Mouse (Mus musculus): ENCODE results near the gene Sh2d7. TPM values are rescaled to one million over a fixed set of nuclear protein-coding genes. Genes with fewer than 3 reads are reported as not detected.

The Sh2d7 gene
- polyA plus RNA-seq (2012; rRNA removed): 0.10 and 0.15 TPM in 2 replicates

DNA sequence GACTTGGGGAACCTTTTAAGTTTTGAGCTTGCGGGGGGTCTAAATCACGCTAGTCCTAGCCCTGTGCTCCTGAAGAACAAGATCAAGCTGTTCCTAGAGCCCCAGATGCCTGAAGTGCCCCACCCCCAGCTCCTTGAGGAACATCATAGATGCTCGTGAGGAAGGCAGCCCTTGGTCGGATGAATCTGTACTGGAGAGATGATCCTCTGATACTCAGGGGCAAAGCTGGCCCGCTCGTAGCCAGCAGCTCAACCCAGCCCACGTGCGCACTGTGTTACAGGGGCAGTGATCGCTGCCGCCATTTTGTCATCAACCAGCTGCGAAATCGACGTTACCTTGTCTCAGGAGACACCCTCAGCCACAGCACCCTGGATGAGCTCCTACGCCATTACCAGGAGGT is at the start of gene Sh2d7:
TSS of gene Sh2d7 (plus strand) at position 301 of the 400 bp plus-strand sequence.

DNA sequence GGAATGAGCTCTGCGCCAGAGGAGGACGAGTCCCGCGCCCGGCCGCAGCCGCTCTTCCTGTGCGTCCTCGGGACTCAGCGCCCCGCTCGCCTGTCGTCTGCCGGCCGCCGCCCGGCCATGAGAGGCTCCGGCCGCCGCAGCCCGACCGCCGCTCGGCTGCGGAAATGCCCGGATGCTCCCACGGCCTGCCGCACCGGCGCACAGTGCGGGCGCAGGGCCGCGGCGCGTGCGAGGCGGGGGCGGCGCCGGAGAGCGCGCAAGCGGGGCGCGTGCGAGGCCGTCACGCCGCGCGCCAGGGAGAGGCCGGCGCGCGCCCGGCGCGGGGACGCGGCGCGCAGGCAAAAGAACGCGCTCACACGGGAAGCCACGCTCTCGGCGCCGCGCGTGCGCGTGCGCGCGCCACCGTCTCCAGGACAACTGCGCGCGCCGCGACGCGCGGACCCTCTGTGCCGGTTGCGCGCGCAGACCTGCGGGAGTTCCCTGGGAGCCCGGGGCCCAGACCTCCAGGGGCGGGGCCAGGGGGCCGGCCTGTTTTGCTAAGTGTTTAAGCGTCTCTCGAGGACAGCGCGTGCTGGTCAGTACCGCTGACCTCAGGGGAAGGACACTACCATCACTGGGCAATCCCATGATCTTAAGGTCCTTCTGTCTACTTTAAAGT is 37.2 kb upstream of the Sh2d7 start, which contains the start of gene Dmxl2:
TSS of gene Dmxl2 (minus strand) at position 174 of the 658 bp plus-strand sequence.

DNA sequence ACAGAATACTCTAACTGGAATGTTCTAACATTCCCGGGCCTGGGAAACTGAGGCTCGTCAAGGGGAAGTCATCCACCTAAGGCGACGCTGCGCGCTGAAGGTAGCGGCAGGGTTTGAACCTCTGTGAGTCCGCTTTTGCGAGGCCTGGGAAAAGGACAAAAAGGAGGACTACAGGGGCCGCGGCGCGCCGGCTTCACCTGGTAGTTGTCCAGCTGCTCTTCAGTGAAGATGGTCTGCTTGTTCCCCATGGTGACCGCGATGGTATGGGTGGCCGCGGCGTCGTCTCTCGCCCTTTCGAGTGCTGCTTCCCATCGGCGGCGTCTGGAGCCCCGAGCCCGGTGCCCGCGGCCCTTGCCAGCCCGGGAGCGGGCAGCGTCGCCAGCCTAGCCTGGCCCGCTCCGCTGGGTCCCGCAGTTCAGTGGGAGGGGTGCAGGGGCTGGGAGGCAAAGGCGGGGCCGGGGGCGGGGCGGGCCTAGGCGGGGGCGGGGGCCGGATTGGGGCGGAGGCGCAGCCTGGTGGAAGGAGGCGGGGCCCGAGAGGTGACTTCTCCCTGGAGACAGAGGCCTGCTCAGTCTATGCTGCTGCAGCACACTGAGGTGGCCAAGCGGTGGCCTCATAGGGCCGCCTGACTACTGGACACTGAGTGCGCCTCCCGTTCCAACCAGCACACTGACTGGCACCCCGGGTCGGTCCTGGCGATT is 21.1 kb downstream of the Sh2d7 start, which contains the start of gene Cib2:
TSS of gene Cib2 (minus strand) at position 448 of the 701 bp plus-strand sequence.

DNA sequence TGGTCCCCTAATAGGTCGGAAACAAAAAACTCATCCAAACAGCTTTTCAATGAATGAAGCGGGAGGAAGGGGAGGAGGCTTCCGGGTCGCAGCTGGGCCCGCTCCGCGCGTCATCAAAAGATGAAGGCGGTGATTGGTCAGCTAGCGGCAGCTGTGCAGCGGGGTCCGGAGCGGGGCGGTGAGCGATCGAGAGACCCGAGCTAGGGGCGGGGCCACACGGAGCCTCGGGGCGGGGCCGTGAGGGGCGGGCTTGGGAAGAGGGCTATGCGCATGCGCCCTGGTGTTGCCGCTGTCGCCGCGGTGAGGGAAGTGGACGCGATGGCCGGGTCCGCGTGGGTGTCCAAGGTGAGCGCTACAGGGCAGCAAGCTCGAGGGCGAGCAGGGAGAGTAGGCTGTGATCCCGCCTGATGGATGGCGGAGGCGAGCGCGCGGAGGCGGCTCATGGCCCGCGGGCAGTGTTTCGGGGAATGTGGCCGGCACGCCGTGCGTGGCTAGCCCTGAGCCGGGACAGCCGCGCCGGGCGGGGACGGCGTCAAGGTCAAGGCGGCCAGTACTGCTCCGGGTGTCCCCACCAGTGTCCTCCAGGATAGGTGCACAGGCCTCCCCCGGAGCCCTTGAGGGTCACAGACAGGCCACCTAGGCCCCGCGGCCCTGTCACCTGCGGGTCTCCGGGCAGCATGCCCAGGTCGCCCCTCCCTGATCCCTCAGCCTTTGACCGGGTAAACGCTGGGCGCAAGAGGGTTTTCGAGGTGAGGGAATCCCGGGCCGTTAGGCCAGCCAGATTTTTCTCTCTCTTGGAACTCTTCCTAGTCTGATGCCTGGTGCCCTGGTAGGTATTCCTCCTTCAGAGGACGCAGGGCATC is 47.6 kb downstream of the Sh2d7 start, which contains the start of gene Idh3a:
TSS of gene Idh3a (plus strand) at position 136 of the 863 bp plus-strand sequence.

Other genes with a start within 250 kb of the Sh2d7 start
- 54.6 and 62.6 TPM in 2 replicates for gene Dmxl2, start 37.4 kb upstream of the Sh2d7 start, polyA plus RNA-seq (2012; rRNA removed)
- 27.8 and 28.6 TPM in 2 replicates for gene Cib2, start 21.2 kb downstream of the Sh2d7 start, polyA plus RNA-seq (2012; rRNA removed)
- 66.4 and 71.5 TPM in 2 replicates for gene Idh3a, start 47.4 kb downstream of the Sh2d7 start, polyA plus RNA-seq (2012; rRNA removed)
- 11.7 and 13.9 TPM in 2 replicates for gene Acsbg1, start 122.9 kb downstream of the Sh2d7 start, polyA plus RNA-seq (2012; rRNA removed)
- 5.9 and 7.4 TPM in 2 replicates for gene Dnaja4, start 159.9 kb downstream of the Sh2d7 start, polyA plus RNA-seq (2012; rRNA removed)
- 81.3 and 88.3 TPM in 2 replicates for gene Wdr61, start 195.5 kb downstream of the Sh2d7 start, polyA plus RNA-seq (2012; rRNA removed)
- 171 and 292 TPM in 2 replicates for gene Crabp1, start 225.8 kb downstream of the Sh2d7 start, polyA plus RNA-seq (2012; rRNA removed)